Mouse (Mus musculus) embryonic fibroblast, embryonic 13.5 days (primary cell): ENCODE results near the gene Arl4c.

ENCODE experiments used
- CTCF ChIP-seq: IDR thresholded peaks from 2 replicates; pipeline ENCODE4 v1.5.1; 2011; ENCODE audit warnings: mild to moderate bottlenecking, control low read depth, low read length, moderate library complexity, borderline replicate concordance; ENCODE audit not compliant: insufficient read depth
- POLR2A ChIP-seq: IDR thresholded peaks from 2 replicates; pipeline ENCODE4 v1.6.1; 2011; ENCODE audit warnings: low read depth, mild to moderate bottlenecking, control low read depth, low read length, moderate library complexity

DNA sequence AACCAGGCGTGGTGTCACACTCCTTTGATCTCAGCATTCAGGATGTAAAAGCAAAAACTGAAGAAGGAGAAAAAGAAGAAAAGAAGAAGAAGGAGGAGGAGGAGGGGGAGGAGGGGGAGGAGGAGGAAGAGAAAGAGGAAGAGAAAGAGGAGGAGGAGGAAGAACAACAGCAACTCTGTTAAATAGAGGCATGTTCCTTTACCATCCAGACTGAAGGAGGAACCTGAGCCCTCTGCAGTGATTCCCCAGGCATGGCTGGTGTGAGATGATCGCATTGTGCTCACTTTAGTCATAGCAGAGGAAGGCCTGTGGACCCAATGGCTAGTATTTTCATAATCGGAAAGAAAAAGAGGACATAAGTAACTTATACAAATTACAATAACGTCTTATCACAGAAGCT lies 59.3 kb downstream of the Arl4c start:
- TF ChIP-seq POLR2A (no peak), CTCF (no peak)
